Mouse (Mus musculus) cerebellum, postnatal 10 days (tissue): ENCODE measurements around the gene Defa20.
"Not testable (repeated sequence)": the region's sequence is repeated elsewhere in the genome, so short reads cannot be mapped to it uniquely, and the experiment has no call there.

Source experiments
- DNase-seq, 2 experiments: peaks; one replicate each; pipeline ENCODE4 v3.0.0; 2021; ENCODE audit warnings: mixed read lengths in 2 of 2

Gene Defa20

GRCm38 (mm10) chr8:21508958-21509357, at the start of gene Defa20:
Gene Defa20 (plus strand): TSS chr8:21509258.
- not testable (repeated sequence) for DNase-seq

GRCm38 (mm10) chr8:21528732-21529131, 19.7 kb downstream of the Defa20 start, which contains the start of gene Defa32:
Gene Defa32 (plus strand): TSS chr8:21529032.
- not testable (repeated sequence) for DNase-seq
